9 mouse cellular contexts compared by ENCODE assay signal in the genomic region with DNA sequence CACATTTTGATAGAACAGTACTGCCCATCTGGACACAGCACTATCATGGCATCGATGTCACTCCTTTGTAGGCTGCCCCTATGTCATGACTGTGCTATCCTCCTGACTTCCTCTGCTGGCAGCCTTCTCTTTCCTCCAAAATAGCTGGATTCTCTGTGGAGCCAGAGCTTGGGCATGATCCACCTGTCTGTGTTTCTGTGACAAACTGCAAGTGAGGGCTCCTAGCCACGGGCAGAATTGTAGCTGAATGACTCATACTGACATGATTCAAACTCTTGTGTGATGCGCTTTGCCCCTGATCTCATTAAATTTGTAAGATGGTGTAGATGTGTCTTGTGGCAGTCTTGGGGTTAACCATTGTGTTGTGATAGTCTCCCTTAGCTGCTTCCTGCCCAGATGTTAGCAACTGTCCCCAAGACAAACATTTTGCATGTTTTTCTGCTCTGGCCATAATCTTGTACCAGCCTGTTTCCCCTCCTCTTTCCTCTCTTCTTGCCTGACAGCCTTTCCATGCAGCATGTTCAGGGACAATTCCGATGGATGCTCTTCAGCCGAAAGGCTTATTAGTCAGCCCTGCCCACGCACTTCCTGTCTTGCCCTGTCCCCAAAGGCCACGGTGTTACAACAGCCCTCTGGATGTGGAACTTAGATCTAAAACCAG.
A peak's percentile ranks its signal among the peaks of the same experiment; 100 is the strongest.
DNase-seq lines count a peak whose midpoint lies in the region; ATAC-seq lines count a peak whose summit lies in the region.
"Had no signal": no experiment of that assay in that cellular context is flagged by ENCODE, and none has a peak within 500 bp of the region (broad histone marks: within the 10 kb centered on the region; RNA-seq: fewer than 3 reads in every experiment).

No protein-coding gene starts in this region.

- peaks cover 4% of the 10 kb centered on the region; the same call in 1 of the 2 replicates for H3K36me3 ChIP-seq in liver, embryonic 11.5 days (ENCODE audit: control insufficient read depth, insufficient read depth, low read length)
- H3K36me3 ChIP-seq in heart, embryonic 13.5 days: peaks cover 4% of the 10 kb centered on the region; the same call in 1 of the 2 replicates
- H3K36me3 ChIP-seq: heart, embryonic 15.5 days had no signal

- no peak overlapping the region for H3K4me2 ChIP-seq in liver, embryonic 11.5 days
- H3K4me2 ChIP-seq in heart, embryonic 13.5 days: no peak overlapping the region
- H3K4me2 ChIP-seq: heart, embryonic 15.5 days had no signal

- H3K27me3 ChIP-seq in liver, embryonic 11.5 days (replicated peaks; ENCODE audit: control insufficient read depth, insufficient read depth, low read length): no peaks in the 10 kb centered on the region
- no peaks in the 10 kb centered on the region for H3K27me3 ChIP-seq in heart, embryonic 13.5 days (replicated peaks)
- H3K27me3 ChIP-seq: heart, embryonic 15.5 days had no signal

- no peak for ATAC-seq in liver, embryonic 11.5 days (replicated peaks; ENCODE audit: low FRiP score)
- ATAC-seq in heart, embryonic 13.5 days (ENCODE audit: extremely low read depth, insufficient number of reproducible peaks, low FRiP score, low TSS enrichment): no peak
- peak; percentile 87 for ATAC-seq in monocyte, adult 5-6 weeks (replicated peaks; ENCODE audit: insufficient number of reproducible peaks, low FRiP score, low TSS enrichment, poor library complexity, severe bottlenecking)

- no peak for DNase-seq in liver, embryonic 11.5 days (ENCODE audit: low spot score)
- DNase-seq in liver: no peak
- DNase-seq in adrenal gland, adult 8-10 months: peak; percentile 58
- DNase-seq in spleen, postnatal 36 days (ENCODE audit: low spot score in 2 of 2): no peak
- no peak for DNase-seq in layer of hippocampus, adult 9-10 months (ENCODE audit: low spot score)
- DNase-seq in left cerebral cortex, adult 18-20 months (ENCODE audit: low spot score in 2 of 2): no peak

- peaks cover 6% of the 10 kb centered on the region for H3K4me1 ChIP-seq in liver, embryonic 11.5 days (replicated peaks; ENCODE audit: control insufficient read depth, insufficient read depth, low read length)
- peaks cover 64% of the 10 kb centered on the region for H3K4me1 ChIP-seq in heart, embryonic 13.5 days

- no peak overlapping the region for H3K4me3 ChIP-seq in liver, embryonic 11.5 days (ENCODE audit: low read depth, low read length)
- H3K4me3 ChIP-seq in heart, embryonic 13.5 days: no peak overlapping the region
- H3K4me3 ChIP-seq: heart, embryonic 15.5 days had no signal

- peak overlapping the region; percentile 30; the same call in 1 of the 2 replicates for H3K27ac ChIP-seq in liver, embryonic 11.5 days (ENCODE audit: low read depth, low read length)
- H3K27ac ChIP-seq in heart, embryonic 13.5 days (replicated peaks): 0 out of 2 replicates have a peak overlapping the region, but pooled peaks have one; percentile 8

- no peaks in the 10 kb centered on the region for H3K9me3 ChIP-seq in liver, embryonic 11.5 days (ENCODE audit: control insufficient read depth, low read length)
- no peaks in the 10 kb centered on the region for H3K9me3 ChIP-seq in heart, embryonic 13.5 days
- H3K9me3 ChIP-seq: heart, embryonic 15.5 days had no signal

- no peak overlapping the region for H3K9ac ChIP-seq in liver, embryonic 11.5 days (ENCODE audit: low read depth, low read length)
- H3K9ac ChIP-seq in heart, embryonic 13.5 days: no peak overlapping the region
- H3K9ac ChIP-seq: heart, embryonic 15.5 days had no signal

- WGBS in liver, embryonic 11.5 days: 49% methylated on average over 7 of the region's 7 CpGs
- 60% methylated on average over 7 of the region's 7 CpGs for WGBS in heart, embryonic 13.5 days
